Comparison of ENCODE assay signal across 7 mouse cellular contexts in genomic region chr9:21591831-21592702, GRCm38 (mm10). TPM values are rescaled to one million over a fixed set of nuclear protein-coding genes. Genes with fewer than 3 reads are reported as not detected.
DNase-seq lines count a peak whose midpoint lies in the region; ATAC-seq and TF ChIP-seq lines count a peak whose summit lies in the region.

No protein-coding gene starts in this region.

- WGBS in lung, embryonic 16.5 days, result 14% methylated on average over 17 of the region's 17 CpGs
- WGBS in embryonic facial prominence, embryonic 13.5 days, result 17% methylated on average over 17 of the region's 17 CpGs
- 23% methylated on average over 17 of the region's 17 CpGs for WGBS in hindbrain, postnatal 0 days
- 23% methylated on average over 17 of the region's 17 CpGs for WGBS in midbrain, embryonic 15.5 days

- H3K4me1 ChIP-seq in lung, embryonic 16.5 days (replicated peaks; ENCODE audit: control insufficient read depth, insufficient read depth, low read length), result peaks cover 14% of the 10 kb centered on the region
- peaks cover 36% of the 10 kb centered on the region for H3K4me1 ChIP-seq in embryonic facial prominence, embryonic 13.5 days
- peaks cover 5% of the 10 kb centered on the region; the same call in 1 of the 2 replicates for H3K4me1 ChIP-seq in hindbrain, postnatal 0 days (ENCODE audit: insufficient read depth, low read length)
- H3K4me1 ChIP-seq in midbrain, embryonic 15.5 days, result peaks cover 33% of the 10 kb centered on the region

- peak overlapping the region; percentile 91 for H3K9ac ChIP-seq in lung, embryonic 16.5 days (ENCODE audit: low read length)
- H3K9ac ChIP-seq in embryonic facial prominence, embryonic 13.5 days, result peak overlapping the region; percentile 96
- H3K9ac ChIP-seq in hindbrain, postnatal 0 days (replicated peaks; ENCODE audit: low read length), result peak overlapping the region; percentile 91
- peak overlapping the region; percentile 89 for H3K9ac ChIP-seq in midbrain, embryonic 15.5 days

- peak overlapping the region; percentile 93 for H3K4me3 ChIP-seq in lung, embryonic 16.5 days (ENCODE audit: low read length)
- peak overlapping the region; percentile 99 for H3K4me3 ChIP-seq in embryonic facial prominence, embryonic 13.5 days
- peak overlapping the region; percentile 64 for H3K4me3 ChIP-seq in hindbrain, postnatal 0 days (ENCODE audit: low read length)
- peak overlapping the region; percentile 97 for H3K4me3 ChIP-seq in midbrain, embryonic 15.5 days

- peaks cover 24% of the 10 kb centered on the region for H3K36me3 ChIP-seq in lung, embryonic 16.5 days (ENCODE audit: control insufficient read depth, insufficient read depth, low read length)
- H3K36me3 ChIP-seq in embryonic facial prominence, embryonic 13.5 days, result peaks cover 53% of the 10 kb centered on the region
- H3K36me3 ChIP-seq in hindbrain, postnatal 0 days (ENCODE audit: insufficient read depth, low read length), result peaks cover 31% of the 10 kb centered on the region
- peaks cover 31% of the 10 kb centered on the region for H3K36me3 ChIP-seq in midbrain, embryonic 15.5 days (replicated peaks)

- peak overlapping the region; percentile 93 for H3K4me2 ChIP-seq in lung, embryonic 16.5 days (ENCODE audit: low read depth, low read length)
- peak overlapping the region; percentile 96 for H3K4me2 ChIP-seq in embryonic facial prominence, embryonic 13.5 days
- H3K4me2 ChIP-seq in hindbrain, postnatal 0 days (ENCODE audit: low read depth, low read length), result peak overlapping the region; percentile 81
- H3K4me2 ChIP-seq in midbrain, embryonic 15.5 days, result peak overlapping the region; percentile 97

- H3K9me3 ChIP-seq in lung, embryonic 16.5 days (ENCODE audit: control insufficient read depth, low read length), result no peaks in the 10 kb centered on the region
- H3K9me3 ChIP-seq in embryonic facial prominence, embryonic 13.5 days, result no peaks in the 10 kb centered on the region
- H3K9me3 ChIP-seq in hindbrain, postnatal 0 days (ENCODE audit: low read length), result no peaks in the 10 kb centered on the region
- H3K9me3 ChIP-seq in midbrain, embryonic 15.5 days, result no peaks in the 10 kb centered on the region

- H3K27ac ChIP-seq in lung, embryonic 16.5 days (ENCODE audit: low read length), result peak overlapping the region; percentile 58
- peak overlapping the region; percentile 74 for H3K27ac ChIP-seq in embryonic facial prominence, embryonic 13.5 days
- peak overlapping the region; percentile 84 for H3K27ac ChIP-seq in hindbrain, postnatal 0 days
- peak overlapping the region; percentile 88 for H3K27ac ChIP-seq in midbrain, embryonic 15.5 days

- no peak for DNase-seq in lung, postnatal 4 days
- no peak for DNase-seq in hindbrain, postnatal 0 days (ENCODE audit: low spot score)
- no peak for DNase-seq in left cerebral cortex, postnatal 14 days (ENCODE audit: low spot score in 2 of 2)
- no peak for DNase-seq in urinary bladder, postnatal 36 days (ENCODE audit: low spot score in 2 of 2)

- no peaks in the 10 kb centered on the region for H3K27me3 ChIP-seq in lung, embryonic 16.5 days (ENCODE audit: control insufficient read depth, insufficient read depth, low read depth, low read length)
- no peaks in the 10 kb centered on the region for H3K27me3 ChIP-seq in embryonic facial prominence, embryonic 13.5 days
- no peaks in the 10 kb centered on the region for H3K27me3 ChIP-seq in hindbrain, postnatal 0 days (ENCODE audit: insufficient read depth, low read length)
- no peaks in the 10 kb centered on the region for H3K27me3 ChIP-seq in midbrain, embryonic 15.5 days (replicated peaks)

- intact Hi-C loops in left cerebral cortex, postnatal 14 days (cut with DNase I), result loop anchor here (2.0 kb wide), 1 partner anchor 45 kb away; the partner anchor contains the start of gene Carm1

- ATAC-seq in lung, embryonic 16.5 days (ENCODE audit: low read depth), result peak; percentile 62
- ATAC-seq in embryonic facial prominence, embryonic 13.5 days (ENCODE audit: insufficient number of reproducible peaks, insufficient read depth, low FRiP score, low TSS enrichment, low read depth), result peak; percentile 64
- peak; percentile 81 for ATAC-seq in hindbrain, postnatal 0 days
- ATAC-seq in midbrain, embryonic 15.5 days (replicated peaks), result peak; percentile 88

- no peak for TF ChIP-seq CTCF in hindbrain, postnatal 0 days (IDR thresholded peaks at IDR 0.05; ENCODE audit: low read depth)

RNA-seq across cellular contexts. Expression of gene Timm29, which starts 0.5 kb away (rescaled TPM):
- polyA plus RNA-seq in lung, embryonic 16.5 days (2015; fragmentation: Nextera tagmentation; extraction: Ambion mirVana), result 22.2 and 24.2 TPM in 2 replicates
- polyA plus RNA-seq in embryonic facial prominence, embryonic 13.5 days (2015; fragmentation: Nextera tagmentation; extraction: Ambion mirVana), result 30.4 and 32.1 TPM in 2 replicates
- total RNA-seq in hindbrain, postnatal 0 days (2014; rRNA removed), result 63.3 and 66.8 TPM in 2 replicates
- polyA plus RNA-seq in hindbrain, postnatal 0 days (2015; fragmentation: Nextera tagmentation; extraction: Ambion mirVana), result 49.4 and 51.5 TPM in 2 replicates
- 68.0 and 68.8 TPM in 2 replicates for polyA plus RNA-seq in midbrain, embryonic 15.5 days (2015; fragmentation: Nextera tagmentation; extraction: Ambion mirVana)
- total RNA-seq in left cerebral cortex, postnatal 14 days (2021), result 10 to 100 TPM; 43.9 to 46.0 TPM

RNA-seq across cellular contexts. Expression of gene Yipf2, which starts 0.6 kb away (rescaled TPM):
- polyA plus RNA-seq in lung, embryonic 16.5 days (2015; fragmentation: Nextera tagmentation; extraction: Ambion mirVana), result 30.0 and 38.8 TPM in 2 replicates
- 23.8 and 27.8 TPM in 2 replicates for polyA plus RNA-seq in embryonic facial prominence, embryonic 13.5 days (2015; fragmentation: Nextera tagmentation; extraction: Ambion mirVana)
- total RNA-seq in hindbrain, postnatal 0 days (2014; rRNA removed), result 18.6 and 25.5 TPM in 2 replicates
- 18.4 and 19.3 TPM in 2 replicates for polyA plus RNA-seq in hindbrain, postnatal 0 days (2015; fragmentation: Nextera tagmentation; extraction: Ambion mirVana)
- polyA plus RNA-seq in midbrain, embryonic 15.5 days (2015; fragmentation: Nextera tagmentation; extraction: Ambion mirVana), result 27.0 and 29.2 TPM in 2 replicates
- total RNA-seq in left cerebral cortex, postnatal 14 days (2021), result 10 to 100 TPM; 17.5 to 19.2 TPM

RNA-seq across cellular contexts. Expression of gene Smarca4, which starts 23.9 kb away (rescaled TPM):
- polyA plus RNA-seq in lung, embryonic 16.5 days (2015; fragmentation: Nextera tagmentation; extraction: Ambion mirVana), result 68.3 and 74.0 TPM in 2 replicates
- polyA plus RNA-seq in embryonic facial prominence, embryonic 13.5 days (2015; fragmentation: Nextera tagmentation; extraction: Ambion mirVana), result 94.4 and 102 TPM in 2 replicates
- total RNA-seq in hindbrain, postnatal 0 days (2014; rRNA removed), result 171 and 177 TPM in 2 replicates
- polyA plus RNA-seq in hindbrain, postnatal 0 days (2015; fragmentation: Nextera tagmentation; extraction: Ambion mirVana), result 71.5 and 80.6 TPM in 2 replicates
- polyA plus RNA-seq in midbrain, embryonic 15.5 days (2015; fragmentation: Nextera tagmentation; extraction: Ambion mirVana), result 158 and 163 TPM in 2 replicates
- 100 to 1,000 TPM; 129 TPM for total RNA-seq in left cerebral cortex, postnatal 14 days (2021)

RNA-seq across cellular contexts. Expression of gene Carm1, which starts 45.4 kb away (rescaled TPM):
- 17.1 and 20.8 TPM in 2 replicates for polyA plus RNA-seq in lung, embryonic 16.5 days (2015; fragmentation: Nextera tagmentation; extraction: Ambion mirVana)
- polyA plus RNA-seq in embryonic facial prominence, embryonic 13.5 days (2015; fragmentation: Nextera tagmentation; extraction: Ambion mirVana), result 46.2 and 47.1 TPM in 2 replicates
- total RNA-seq in hindbrain, postnatal 0 days (2014; rRNA removed), result 84.9 and 92.7 TPM in 2 replicates
- 20.6 and 25.0 TPM in 2 replicates for polyA plus RNA-seq in hindbrain, postnatal 0 days (2015; fragmentation: Nextera tagmentation; extraction: Ambion mirVana)
- 46.7 and 49.3 TPM in 2 replicates for polyA plus RNA-seq in midbrain, embryonic 15.5 days (2015; fragmentation: Nextera tagmentation; extraction: Ambion mirVana)
- total RNA-seq in left cerebral cortex, postnatal 14 days (2021), result 10 to 100 TPM; 68.8 to 76.2 TPM
